Mouse (Mus musculus): ENCODE results near the gene Atp11b. TPM values are rescaled to one million over a fixed set of nuclear protein-coding genes. Genes with fewer than 3 reads are reported as not detected.

Atp11b gene
- polyA plus RNA-seq, 1 experiment from 2014 or later = 14.7 TPM

DNA sequence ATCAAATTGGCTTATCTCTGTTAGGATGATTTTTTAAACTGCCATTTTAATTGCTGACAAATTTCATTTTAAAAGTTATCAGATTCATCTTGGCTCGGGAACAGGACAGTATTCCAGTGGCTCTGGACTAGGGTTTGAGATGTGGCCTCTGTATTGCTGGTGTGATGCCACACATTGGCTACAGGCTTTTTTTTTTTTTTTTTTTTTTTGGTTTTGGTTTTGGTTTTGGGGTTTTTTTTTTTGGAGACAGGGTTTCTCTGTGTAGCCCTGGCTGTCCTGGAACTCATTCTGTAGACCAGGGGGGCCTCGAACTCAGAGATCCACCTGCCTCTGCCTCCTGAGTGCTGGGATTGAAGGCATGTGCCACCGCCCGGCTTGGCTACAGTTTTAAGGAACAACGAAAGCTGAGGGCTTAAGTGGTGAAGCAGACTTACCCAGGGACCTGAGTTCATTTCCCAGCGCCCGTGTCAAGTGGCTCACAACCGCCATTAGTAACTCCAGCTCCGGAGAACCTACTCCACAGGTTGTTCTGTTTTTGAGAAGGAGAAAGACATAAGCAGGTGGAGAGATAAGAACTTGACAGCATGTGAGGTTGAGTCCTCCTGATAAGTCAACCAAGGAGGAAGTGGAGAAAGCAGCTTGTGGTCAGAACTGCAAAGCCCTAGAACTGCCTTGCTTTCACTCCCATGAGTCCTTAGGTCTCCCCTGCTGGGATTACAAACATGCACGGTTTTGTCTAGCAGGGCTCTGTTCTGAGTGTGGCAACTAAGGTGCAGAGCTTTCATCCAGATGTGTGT is 21.7 kb upstream of the Atp11b start:
- H3K9ac ChIP-seq = no peak overlapping the region
- H3K4me1 ChIP-seq (replicated peaks) = peaks cover 6% of the 10 kb centered on the region; the same call in 1 of the 2 replicates
- H3K4me2 ChIP-seq = peak overlapping the region; percentile 38
- no peaks in the 10 kb centered on the region for H3K36me3 ChIP-seq (replicated peaks)
- 12% methylated on average over 10 of the region's 10 CpGs for WGBS (ENCODE audit: insufficient replicate concordance)
- H3K27ac ChIP-seq (replicated peaks) = no peak overlapping the region
- H3K27me3 ChIP-seq = no peaks in the 10 kb centered on the region
- H3K4me3 ChIP-seq (replicated peaks) = 0 out of 2 replicates have a peak overlapping the region, but pooled peaks have one; percentile 14
- ATAC-seq (ENCODE audit: insufficient read depth) = peak; percentile 31; the same call in 1 of the 2 replicates
- H3K9me3 ChIP-seq (replicated peaks) = no peaks in the 10 kb centered on the region

DNA sequence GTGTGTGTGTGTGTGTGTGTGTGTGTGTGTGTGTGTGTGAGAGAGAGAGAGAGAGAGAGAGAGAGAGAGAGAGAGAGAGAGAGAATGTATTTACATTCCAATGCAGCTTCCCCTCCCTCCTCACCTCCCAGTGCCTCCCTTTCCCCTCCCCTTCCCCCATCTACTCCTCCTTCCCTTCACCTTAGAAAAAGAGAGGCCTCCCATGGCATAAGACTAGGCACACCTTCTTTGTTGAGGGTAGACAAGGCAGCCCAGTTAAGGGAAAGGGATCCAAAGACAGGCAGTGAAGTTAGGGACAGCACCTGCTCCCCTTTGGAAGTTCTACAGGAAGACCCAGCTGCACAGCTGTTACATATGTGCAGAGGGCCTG is 21.1 kb upstream of the Atp11b start:
- 0 out of 2 replicates have a peak overlapping the region, but pooled peaks have one; percentile 14 for H3K27ac ChIP-seq (replicated peaks)
- H3K36me3 ChIP-seq (replicated peaks) = no peaks in the 10 kb centered on the region
- peak overlapping the region; percentile 38; the same call in 1 of the 2 replicates for H3K4me2 ChIP-seq
- no peak for ATAC-seq (ENCODE audit: insufficient read depth)
- no peak overlapping the region for H3K9ac ChIP-seq
- no peaks in the 10 kb centered on the region for H3K9me3 ChIP-seq (replicated peaks)
- H3K4me3 ChIP-seq (replicated peaks) = no peak overlapping the region
- no peaks in the 10 kb centered on the region for H3K27me3 ChIP-seq
- peaks cover 6% of the 10 kb centered on the region; the same call in 1 of the 2 replicates for H3K4me1 ChIP-seq (replicated peaks)

DNA sequence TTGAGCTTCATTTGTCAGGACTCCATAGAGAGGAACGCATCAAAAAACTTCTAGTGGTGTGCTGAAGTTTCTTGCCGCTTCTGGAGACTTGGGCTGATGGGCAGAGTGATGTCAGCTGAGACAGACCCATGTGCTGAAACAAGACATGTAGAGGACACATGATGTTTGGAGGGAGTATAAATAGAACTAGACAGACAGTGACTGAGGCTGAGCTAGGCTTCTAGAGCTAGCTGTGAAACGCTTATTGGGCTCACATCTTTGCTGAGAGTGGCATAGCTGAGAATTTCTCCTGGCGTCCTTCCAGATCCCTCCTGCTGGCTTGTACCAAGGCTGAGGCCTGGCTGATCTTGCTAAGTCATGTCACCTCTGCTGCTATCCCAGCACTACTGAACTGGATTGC is 19.4 kb upstream of the Atp11b start:
- H3K36me3 ChIP-seq (replicated peaks) = no peaks in the 10 kb centered on the region
- no peak for ATAC-seq (ENCODE audit: insufficient read depth)
- H3K4me1 ChIP-seq (replicated peaks) = peaks cover 6% of the 10 kb centered on the region; the same call in 1 of the 2 replicates
- H3K27me3 ChIP-seq = no peaks in the 10 kb centered on the region
- no peaks in the 10 kb centered on the region for H3K9me3 ChIP-seq (replicated peaks)
- 60% methylated on average over 4 of the region's 4 CpGs for WGBS (ENCODE audit: insufficient replicate concordance)
- H3K4me2 ChIP-seq = no peak overlapping the region
- H3K4me3 ChIP-seq (replicated peaks) = no peak overlapping the region
- no peak overlapping the region for H3K9ac ChIP-seq
- no peak overlapping the region for H3K27ac ChIP-seq (replicated peaks)

DNA sequence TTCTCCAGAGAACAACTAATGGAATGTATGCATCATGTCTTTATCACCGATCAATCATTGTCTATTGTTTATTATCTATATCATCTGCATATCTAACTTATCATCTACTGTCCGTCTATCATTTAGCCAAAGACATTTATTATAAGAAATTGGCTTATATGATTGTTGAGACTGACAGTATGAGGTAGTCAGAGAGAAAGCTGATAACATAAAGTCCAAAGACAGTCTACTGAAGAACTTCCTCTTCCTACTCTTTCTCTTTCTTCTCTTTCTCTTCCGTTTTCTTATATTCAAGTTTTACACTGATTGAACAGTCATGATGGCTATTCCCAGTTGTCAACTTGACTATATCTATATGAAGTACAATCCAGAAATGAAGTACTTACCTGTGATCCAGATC is 15.8 kb upstream of the Atp11b start:
- H3K4me3 ChIP-seq (replicated peaks) = no peak overlapping the region
- H3K4me2 ChIP-seq = no peak overlapping the region
- no peaks in the 10 kb centered on the region for H3K27me3 ChIP-seq
- H3K36me3 ChIP-seq (replicated peaks) = no peaks in the 10 kb centered on the region
- WGBS (ENCODE audit: insufficient replicate concordance) = 53% methylated on average over 3 of the region's 3 CpGs
- no peaks in the 10 kb centered on the region for H3K9me3 ChIP-seq (replicated peaks)
- no peak overlapping the region for H3K9ac ChIP-seq
- no peak overlapping the region for H3K27ac ChIP-seq (replicated peaks)
- no peak for ATAC-seq (ENCODE audit: insufficient read depth)
- peaks cover 2% of the 10 kb centered on the region; the same call in 1 of the 2 replicates for H3K4me1 ChIP-seq (replicated peaks)

DNA sequence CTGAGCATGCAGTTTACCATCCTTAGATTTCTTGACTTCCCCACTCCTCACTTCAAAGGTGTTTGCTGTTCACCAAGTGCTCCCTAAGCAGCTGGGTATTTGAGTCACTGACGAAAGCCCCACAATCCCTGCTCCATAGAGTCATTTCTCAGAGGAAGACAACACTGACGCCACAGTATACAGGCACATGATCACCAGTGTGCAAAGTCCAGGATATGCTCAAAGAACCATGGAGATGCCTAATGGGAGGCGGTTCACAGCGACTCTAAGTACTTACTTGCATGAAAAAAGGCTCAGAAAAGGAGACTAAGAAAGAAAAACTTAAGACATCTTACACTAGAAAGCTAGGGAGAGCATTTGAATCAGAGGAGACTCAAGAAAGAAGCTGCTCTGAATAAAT is 8.9 kb upstream of the Atp11b start:
- WGBS (ENCODE audit: insufficient replicate concordance) = 51% methylated on average over 4 of the region's 4 CpGs
- no peaks in the 10 kb centered on the region for H3K27me3 ChIP-seq
- H3K4me3 ChIP-seq (replicated peaks) = no peak overlapping the region
- H3K4me1 ChIP-seq (replicated peaks) = peaks cover 2% of the 10 kb centered on the region
- no peak overlapping the region for H3K9ac ChIP-seq
- no peaks in the 10 kb centered on the region for H3K36me3 ChIP-seq (replicated peaks)
- H3K9me3 ChIP-seq (replicated peaks) = no peaks in the 10 kb centered on the region
- no peak for ATAC-seq (ENCODE audit: insufficient read depth)
- no peak overlapping the region for H3K27ac ChIP-seq (replicated peaks)
- H3K4me2 ChIP-seq = no peak overlapping the region

DNA sequence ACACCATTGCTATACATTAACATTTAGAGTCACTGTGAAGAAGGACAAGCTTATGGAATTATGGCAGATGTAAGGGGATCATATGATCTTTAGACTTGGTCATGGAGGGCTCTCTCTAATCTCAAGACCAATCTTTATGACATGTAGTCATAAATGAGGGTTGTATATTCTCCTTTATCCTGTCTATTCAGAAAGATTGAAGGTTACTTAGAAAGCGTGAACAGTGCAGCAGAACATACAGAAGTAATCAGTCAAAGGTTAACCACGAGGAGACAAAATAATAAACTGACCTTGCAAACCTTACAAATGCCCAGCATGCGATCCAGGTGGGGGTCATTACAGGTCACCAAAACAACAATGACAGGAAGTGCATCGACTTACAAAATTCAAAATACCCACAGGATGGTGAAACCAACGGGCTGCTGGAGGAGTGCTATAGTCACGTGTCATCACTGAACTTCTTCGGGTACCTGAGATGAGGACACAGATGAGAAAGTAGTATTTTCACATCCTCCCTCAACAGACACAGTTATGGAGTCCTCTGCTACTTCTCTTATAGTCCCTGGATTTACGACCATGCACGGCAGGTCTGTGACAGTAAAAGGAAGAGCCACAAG is 7.0 kb upstream of the Atp11b start:
- H3K27ac ChIP-seq (replicated peaks) = no peak overlapping the region
- H3K9ac ChIP-seq = no peak overlapping the region
- no peaks in the 10 kb centered on the region for H3K9me3 ChIP-seq (replicated peaks)
- WGBS (ENCODE audit: insufficient replicate concordance) = 39% methylated on average over 9 of the region's 9 CpGs
- H3K27me3 ChIP-seq = no peaks in the 10 kb centered on the region
- H3K4me3 ChIP-seq (replicated peaks) = no peak overlapping the region
- no peak for ATAC-seq (ENCODE audit: insufficient read depth)
- H3K36me3 ChIP-seq (replicated peaks) = no peaks in the 10 kb centered on the region
- H3K4me2 ChIP-seq = no peak overlapping the region
- peaks cover 7% of the 10 kb centered on the region for H3K4me1 ChIP-seq (replicated peaks)

DNA sequence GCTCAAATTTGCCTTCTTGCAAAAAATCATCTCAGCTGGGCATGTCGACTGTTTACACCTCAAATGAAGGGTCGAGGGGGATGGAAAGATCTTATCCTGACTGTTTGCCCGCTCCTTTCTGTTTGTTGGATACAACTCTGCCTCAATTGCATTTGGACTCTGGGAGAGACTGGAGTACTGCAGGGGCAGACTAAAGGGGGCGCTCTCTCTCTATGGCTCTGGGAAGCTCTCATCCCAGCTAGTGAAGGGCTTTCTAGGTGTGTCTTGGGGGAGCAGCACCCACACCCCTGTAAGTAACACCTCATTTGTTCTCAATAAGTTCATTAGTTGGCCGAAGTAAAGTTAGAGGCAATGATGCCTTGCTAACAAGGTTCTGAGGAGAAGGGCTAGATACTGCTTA is 3.6 kb upstream of the Atp11b start:
- Histone ChIP-seq H3K9ac (no peak overlapping the region), H3K9me3 (replicated peaks) (no peaks in the 10 kb centered on the region), H3K36me3 (replicated peaks) (no peaks in the 10 kb centered on the region), H3K4me2 (no peak overlapping the region), H3K27me3 (no peaks in the 10 kb centered on the region), H3K4me1 (replicated peaks) (peaks cover 16% of the 10 kb centered on the region), H3K27ac (replicated peaks) (no peak overlapping the region), H3K4me3 (replicated peaks) (no peak overlapping the region)
- 42% methylated on average over 5 of the region's 5 CpGs for WGBS (ENCODE audit: insufficient replicate concordance)
- no peak for ATAC-seq (ENCODE audit: insufficient read depth)

DNA sequence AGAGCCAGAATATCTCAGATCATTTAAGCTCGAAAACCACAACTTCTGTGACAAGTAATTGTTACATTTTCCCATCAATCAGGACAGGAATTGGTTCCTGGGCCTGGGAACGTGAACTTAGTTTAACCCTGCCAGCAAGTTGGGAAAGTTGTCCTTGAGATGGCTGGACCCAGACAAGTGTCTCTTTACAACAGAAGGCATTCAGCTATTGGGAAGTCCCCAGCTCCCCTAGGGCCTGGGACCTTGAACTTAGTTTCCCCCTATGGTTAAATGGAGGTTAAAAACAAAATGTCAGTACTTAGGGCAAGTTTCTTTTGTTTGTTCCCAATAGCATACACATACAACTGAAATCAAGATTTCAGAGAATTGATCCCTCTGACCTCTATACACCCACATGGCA is 2.2 kb upstream of the Atp11b start:
- H3K9ac ChIP-seq = no peak overlapping the region
- H3K4me3 ChIP-seq (replicated peaks) = no peak overlapping the region
- H3K27me3 ChIP-seq = no peaks in the 10 kb centered on the region
- no peaks in the 10 kb centered on the region for H3K36me3 ChIP-seq (replicated peaks)
- H3K27ac ChIP-seq (replicated peaks) = no peak overlapping the region
- ATAC-seq (ENCODE audit: insufficient read depth) = no peak
- H3K4me1 ChIP-seq (replicated peaks) = peaks cover 22% of the 10 kb centered on the region
- WGBS (ENCODE audit: insufficient replicate concordance) = 57% methylated on average over 2 of the region's 2 CpGs
- no peak overlapping the region for H3K4me2 ChIP-seq
- no peaks in the 10 kb centered on the region for H3K9me3 ChIP-seq (replicated peaks)

DNA sequence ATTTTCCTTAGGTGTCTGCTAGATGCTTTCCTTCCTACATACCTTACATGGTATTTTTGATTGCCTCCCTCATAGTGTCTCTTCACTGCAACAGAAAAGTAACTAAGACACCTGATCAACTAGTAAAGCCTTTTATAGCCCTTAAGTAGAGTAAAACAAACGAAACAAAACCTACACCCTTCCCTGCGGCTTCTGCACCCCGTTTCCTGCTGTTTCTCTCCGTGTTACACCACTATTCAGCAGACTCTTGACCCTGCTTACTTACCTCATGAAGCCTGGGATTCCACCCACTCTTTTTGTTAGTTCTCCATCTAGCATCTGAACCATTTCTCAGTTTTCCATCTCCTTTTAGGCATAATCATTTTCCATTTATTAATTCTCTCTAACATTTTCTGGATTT is 8.8 kb downstream of the Atp11b start:
- Histone ChIP-seq H3K27me3 (no peaks in the 10 kb centered on the region), H3K4me3 (replicated peaks) (no peak overlapping the region), H3K27ac (replicated peaks) (no peak overlapping the region), H3K9ac (no peak overlapping the region), H3K4me1 (replicated peaks) (0 out of 2 replicates have a peak, but pooled peaks cover 13% of the 10 kb centered on the region), H3K9me3 (replicated peaks) (no peaks in the 10 kb centered on the region), H3K4me2 (no peak overlapping the region), H3K36me3 (replicated peaks) (no peaks in the 10 kb centered on the region)
- ATAC-seq (ENCODE audit: insufficient read depth) = no peak
- WGBS (ENCODE audit: insufficient replicate concordance) = 38% methylated on average over 4 of the region's 4 CpGs

DNA sequence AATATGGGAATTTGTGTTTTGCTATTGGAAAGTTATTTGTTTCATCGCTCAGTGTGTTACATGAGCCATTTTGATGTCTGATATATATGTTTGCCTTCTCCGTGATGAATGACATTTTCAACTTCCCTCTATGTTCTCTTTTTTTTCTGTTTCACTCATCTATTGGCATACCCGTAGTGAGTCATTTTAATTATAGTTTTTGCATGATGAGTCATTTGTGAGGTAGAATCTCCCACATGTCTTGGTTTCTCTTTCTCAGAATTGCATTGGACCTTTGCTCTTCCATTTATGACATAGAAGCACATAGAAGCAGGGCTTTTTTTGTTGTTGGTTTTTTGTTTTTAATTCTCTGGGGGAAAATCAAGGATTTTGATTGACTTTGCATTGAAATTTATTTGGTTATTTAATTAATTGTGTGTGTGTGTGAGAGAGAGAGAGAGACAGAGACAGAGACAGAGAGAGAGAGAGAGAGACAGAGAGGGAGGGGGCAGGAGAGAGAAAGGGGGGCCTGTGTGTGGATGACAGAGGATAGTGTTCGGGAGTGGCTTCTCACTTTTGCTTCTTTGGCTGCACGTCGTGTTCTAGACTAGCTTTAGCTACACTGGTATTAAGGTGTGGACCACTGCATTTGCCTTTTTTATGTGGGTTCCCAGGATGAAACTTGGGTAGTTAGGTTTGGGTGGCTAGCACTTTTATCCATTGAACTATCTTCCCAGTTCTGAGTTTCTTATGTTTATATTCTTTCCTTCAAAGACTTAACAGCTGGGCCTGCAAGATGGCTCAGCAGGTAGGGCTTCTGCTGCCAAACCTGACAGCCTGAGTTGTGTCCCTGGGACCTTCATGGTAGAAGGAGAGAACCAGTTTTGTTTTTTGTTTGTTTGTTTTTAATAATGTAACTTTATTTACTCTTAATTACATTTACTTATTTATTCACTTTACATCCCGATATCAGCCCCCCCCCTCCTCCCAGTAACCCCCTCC is 11.0 kb downstream of the Atp11b start:
- Histone ChIP-seq H3K4me3 (replicated peaks) (no peak overlapping the region), H3K9ac (no peak overlapping the region), H3K4me2 (no peak overlapping the region), H3K36me3 (replicated peaks) (no peaks in the 10 kb centered on the region), H3K4me1 (replicated peaks) (0 out of 2 replicates have a peak, but pooled peaks cover 6% of the 10 kb centered on the region), H3K27me3 (no peaks in the 10 kb centered on the region), H3K27ac (replicated peaks) (no peak overlapping the region), H3K9me3 (replicated peaks) (no peaks in the 10 kb centered on the region)
- no peak for ATAC-seq (ENCODE audit: insufficient read depth)
- 53% methylated on average over 7 of the region's 7 CpGs for WGBS (ENCODE audit: insufficient replicate concordance)

DNA sequence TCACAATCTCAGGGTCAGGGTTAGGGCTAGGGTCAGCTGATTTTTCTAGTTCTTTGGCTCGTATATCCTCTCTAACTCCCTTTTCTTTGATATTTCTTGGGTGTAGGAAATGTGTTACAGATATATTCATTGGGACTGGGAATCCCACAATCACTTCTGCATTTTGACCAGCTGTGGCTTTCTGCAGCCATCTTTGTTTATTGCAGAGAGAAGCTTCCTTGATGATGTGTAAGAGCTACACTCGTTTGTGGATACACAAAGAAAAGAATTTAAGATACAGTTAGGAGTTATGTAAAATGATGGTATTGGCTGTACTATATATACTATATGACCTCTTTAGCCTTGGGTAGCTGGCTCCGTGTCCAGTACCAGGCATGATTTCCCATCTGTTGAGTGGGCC is 25.8 kb downstream of the Atp11b start:
- no peak for ATAC-seq (ENCODE audit: insufficient read depth)

More for the DNA sequence above, 25.8 kb downstream of the Atp11b start:
- no peak overlapping the region for H3K4me2 ChIP-seq
- H3K27ac ChIP-seq (replicated peaks) = no peak overlapping the region
- no peaks in the 10 kb centered on the region for H3K27me3 ChIP-seq
- WGBS (ENCODE audit: insufficient replicate concordance) = 54% methylated on average over 3 of the region's 3 CpGs
- no peak overlapping the region for H3K4me3 ChIP-seq (replicated peaks)
- H3K9me3 ChIP-seq (replicated peaks) = no peaks in the 10 kb centered on the region
- no peaks in the 10 kb centered on the region for H3K36me3 ChIP-seq (replicated peaks)
- H3K9ac ChIP-seq = no peak overlapping the region
- H3K4me1 ChIP-seq (replicated peaks) = no peaks in the 10 kb centered on the region

All from liver, embryonic 15.5 days (tissue).